Mouse (Mus musculus): ENCODE data around the gene Fam168a. TPM values are rescaled to one million over a fixed set of nuclear protein-coding genes. Genes with fewer than 3 reads are reported as not detected.
A peak's percentile ranks its signal among the peaks of the same experiment; 100 is the strongest.
"Not testable (repeated sequence)": the region's sequence is repeated elsewhere in the genome, so short reads cannot be mapped to it uniquely, and the experiment has no call there.

The Fam168a gene
- total RNA-seq, 1 experiment from 2014 or later = 67.5 TPM

GRCm38 (mm10) chr7:100840906-100841305 lies 134.5 kb downstream of the Fam168a start:
- DNase-seq = no peak

- no peak for DNase-seq
These were observed 135.2 kb downstream of the Fam168a start for GRCm38 (mm10) chr7:100841608-100842007.

- DNase-seq = no peak
These were observed 135.7 kb downstream of the Fam168a start for GRCm38 (mm10) chr7:100842175-100842574.

DNA sequence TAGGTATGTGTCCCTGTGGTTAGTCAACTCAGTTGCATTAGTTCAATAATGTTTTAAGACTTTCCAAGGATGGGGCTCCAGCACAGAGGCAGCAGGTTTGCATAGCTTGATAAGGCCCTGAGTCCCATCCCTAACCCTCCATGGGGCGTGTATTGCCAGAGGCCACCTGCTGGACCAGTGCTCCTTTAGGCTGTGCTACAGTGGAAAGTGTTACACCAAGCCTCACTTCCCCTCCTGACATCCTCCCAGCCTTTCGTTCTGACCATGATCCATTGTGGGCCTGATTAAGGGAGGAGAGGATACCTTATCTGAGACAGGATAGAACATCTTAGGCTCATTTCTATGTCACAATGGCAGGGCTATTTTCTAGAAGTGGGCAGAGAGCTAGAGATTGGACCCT lies 137.4 kb downstream of the Fam168a start:
- DNase-seq = no peak

- DNase-seq = no peak
These were observed 138.1 kb downstream of the Fam168a start for GRCm38 (mm10) chr7:100844385-100845025.

- no peak for DNase-seq
These were observed 138.6 kb downstream of the Fam168a start for GRCm38 (mm10) chr7:100845026-100845400.

DNA sequence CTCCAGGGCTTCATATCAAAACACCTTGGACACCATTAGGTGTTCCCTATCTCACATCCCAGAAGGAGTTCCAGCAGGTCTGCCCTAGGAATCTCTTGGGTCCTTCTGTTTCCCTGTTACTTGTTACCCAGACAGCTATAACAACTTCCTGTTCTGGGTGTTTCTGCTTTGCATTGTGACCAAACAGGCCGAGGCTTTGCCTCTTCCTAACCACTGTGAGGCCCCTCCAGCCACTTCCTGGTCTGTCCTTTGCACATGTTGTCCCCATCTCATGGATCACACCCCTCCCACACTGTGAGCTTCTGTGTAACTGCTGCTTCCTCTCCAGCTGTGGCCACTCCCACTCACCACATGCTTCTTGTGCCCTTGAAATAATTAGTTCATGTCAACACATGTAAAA lies 139.0 kb downstream of the Fam168a start:
- peak; percentile 59 for DNase-seq

DNA sequence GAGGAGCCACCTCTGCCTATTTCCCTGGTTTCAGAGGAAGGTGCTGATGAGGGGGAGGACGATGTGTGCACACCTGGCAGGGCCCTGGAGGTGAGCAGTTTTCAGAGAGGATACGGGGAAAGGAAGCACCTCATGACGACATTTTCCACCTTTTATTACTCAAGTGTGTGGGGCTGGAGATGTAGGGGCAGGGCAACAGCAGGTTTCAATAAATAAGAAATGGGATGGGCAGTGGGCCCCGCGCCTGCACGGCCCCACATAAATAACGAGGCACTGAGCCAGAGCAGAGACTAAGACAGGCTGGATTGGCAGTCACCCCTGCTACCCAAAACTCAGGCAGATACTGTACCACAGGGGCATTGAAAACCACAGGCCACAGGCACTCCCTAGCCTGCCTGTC lies 139.6 kb downstream of the Fam168a start:
- not testable (repeated sequence) for DNase-seq

GRCm38 (mm10) chr7:100847131-100847530 lies 140.7 kb downstream of the Fam168a start:
- DNase-seq = no peak

DNA sequence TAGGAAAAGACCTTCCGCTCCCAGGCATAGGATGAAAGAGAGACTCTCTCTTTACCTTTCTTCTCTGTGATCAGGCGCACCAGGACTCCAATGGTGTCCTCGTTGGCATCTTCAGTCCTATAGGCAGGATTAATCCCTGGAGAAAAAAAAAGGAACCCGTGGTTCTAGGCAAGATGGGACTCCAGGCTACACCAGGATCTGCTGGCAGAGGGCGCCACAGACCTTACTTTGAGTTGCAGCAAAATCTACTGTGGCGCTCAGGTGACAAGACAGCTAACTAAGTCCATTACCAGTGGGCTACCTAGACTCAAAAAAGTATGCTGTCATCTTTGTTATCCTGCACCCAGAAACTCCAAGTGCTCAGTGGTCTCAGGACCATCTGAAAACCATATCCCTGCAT lies 142.3 kb downstream of the Fam168a start:
- peak; percentile 83 for DNase-seq

GRCm38 (mm10) chr7:100849508-100849907 lies 143.1 kb downstream of the Fam168a start:
- DNase-seq = no peak

GRCm38 (mm10) chr7:100851481-100852356 lies 145.3 kb downstream of the Fam168a start:
- DNase-seq = peak; percentile 18

DNA sequence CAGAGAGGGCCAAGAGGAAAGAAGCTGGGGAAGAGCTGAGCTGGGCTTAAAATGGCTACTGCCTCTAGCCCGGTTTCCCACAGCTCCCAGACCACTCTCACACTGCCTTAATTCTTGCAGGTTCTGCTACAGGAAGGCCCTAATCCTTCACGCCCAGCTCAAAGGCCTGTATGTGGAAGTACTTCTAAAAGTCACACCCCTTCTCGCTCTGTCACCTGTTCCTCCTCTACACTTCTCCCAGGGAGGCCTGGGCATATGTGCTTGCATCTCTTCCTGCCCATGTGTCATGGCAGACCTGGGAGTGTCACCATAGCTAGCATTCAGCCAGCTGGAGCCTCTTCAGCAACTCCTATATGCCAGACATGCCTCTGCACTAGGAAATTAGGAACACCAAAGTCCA lies 147.0 kb downstream of the Fam168a start:
- DNase-seq = no peak

DNA sequence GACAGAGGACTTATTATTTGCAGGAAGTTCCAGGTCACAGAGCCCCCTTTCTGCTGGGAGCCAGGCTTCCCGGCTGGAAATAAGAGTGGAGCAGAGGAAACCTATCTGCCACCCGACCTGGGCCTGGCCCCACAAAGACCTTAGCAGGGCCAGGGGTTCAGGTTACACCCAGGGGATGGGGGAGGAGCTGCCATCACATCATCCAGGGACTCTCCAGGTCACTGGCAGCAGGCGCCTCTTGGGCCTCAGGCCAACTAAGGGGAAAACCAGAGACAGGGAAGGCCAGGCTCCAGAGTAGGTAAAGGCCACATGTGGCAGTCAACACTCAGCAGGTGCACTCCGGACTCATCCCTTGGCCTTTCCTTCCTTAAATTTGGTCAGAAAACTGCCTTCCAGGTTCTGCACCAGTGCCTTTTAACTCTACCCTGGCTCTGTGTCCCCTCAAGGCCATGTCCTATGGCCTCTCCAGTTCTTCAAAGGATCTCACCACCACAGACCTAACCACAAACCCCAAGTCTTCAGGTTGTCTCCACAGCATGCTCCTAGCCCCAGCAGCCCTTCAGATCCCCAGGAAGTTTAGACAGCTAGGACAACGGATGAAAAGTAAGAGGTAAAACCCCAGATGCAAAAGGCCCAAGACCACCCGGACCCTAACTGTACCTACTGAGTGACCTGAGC lies 147.8 kb downstream of the Fam168a start:
- peak; percentile 49 for DNase-seq

- DNase-seq = no peak
These were observed 148.4 kb downstream of the Fam168a start for GRCm38 (mm10) chr7:100854861-100855260.

- DNase-seq = no peak
These were observed 148.9 kb downstream of the Fam168a start for GRCm38 (mm10) chr7:100855300-100855699.

DNA sequence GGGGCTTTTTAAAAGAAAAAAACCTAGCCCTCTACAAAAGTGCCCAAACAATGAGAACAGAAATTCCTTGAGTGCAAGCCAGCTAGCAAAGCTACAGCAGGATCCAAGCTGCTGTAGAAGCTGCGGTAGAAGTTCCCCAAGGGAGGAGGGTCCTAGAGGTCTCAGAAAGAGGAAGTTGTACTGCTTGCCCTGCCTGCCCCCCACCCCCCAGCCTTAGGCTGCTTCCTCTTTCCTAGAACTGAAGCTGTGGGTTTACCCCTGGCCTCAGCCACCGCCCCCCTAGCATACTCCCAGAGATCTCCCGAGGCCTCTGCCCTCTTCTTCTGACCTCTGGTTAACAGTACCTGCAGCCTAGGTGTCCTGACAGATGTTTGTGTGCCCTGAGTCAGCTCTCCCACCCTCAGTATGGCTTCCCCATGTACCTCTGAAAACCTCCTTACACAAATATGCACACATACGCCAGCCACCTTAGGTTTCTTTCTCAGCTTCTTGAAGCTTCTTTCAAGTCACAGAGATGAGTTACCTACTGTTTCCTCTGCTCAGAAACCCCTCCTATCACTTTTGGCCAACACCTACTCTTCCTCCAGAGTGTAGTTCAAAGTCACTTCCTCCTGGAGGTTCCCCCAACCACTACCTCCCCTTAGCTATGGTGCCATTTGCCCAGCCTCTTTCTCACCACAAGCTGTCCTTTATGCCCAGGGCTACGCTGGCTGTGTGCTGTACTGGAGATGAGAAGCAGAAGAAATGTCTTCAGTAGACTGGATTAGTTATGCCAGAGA lies 149.5 kb downstream of the Fam168a start:
- peak; percentile 48 for DNase-seq

GRCm38 (mm10) chr7:100860450-100860849 lies 154.0 kb downstream of the Fam168a start:
- no peak for DNase-seq

DNA sequence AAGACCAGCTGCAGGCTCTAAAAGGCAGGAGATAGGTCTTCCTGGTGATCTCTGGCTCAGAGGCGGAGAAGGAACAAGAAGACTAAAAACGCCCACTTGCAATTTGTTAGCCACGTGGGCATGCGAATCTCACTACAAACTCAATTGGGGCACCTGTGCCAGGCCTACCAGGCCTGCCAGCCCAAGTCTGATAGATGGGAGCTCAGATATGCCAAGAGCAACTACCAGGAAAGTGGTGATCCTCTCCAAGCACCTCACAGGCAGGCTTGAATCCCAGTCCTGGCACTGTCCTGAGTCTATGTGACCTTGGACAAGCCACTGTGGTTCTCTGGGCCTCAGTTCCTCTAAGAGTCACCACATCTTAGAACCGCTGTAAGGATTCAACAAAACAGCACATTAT lies 154.8 kb downstream of the Fam168a start:
- no peak for DNase-seq

DNA sequence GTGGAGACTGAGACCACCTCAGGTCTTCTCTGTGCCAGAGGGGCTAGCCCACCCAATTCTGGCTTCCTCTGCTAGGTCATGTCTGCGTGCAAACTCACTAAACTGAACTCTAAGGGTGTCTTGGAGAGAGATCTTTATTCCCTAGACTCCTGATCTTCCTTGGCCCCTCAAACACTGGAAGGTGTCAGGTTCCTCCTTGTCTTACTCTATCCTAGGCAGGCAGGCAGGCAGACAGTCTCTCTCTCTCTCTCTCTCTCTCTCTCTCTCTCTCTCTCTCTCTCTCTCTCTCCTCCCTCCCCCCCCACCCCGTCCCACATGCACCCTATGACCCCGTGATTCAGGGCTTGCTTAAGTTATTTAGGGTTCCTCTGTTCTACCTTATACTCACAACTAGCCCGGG lies 155.9 kb downstream of the Fam168a start:
- DNase-seq = no peak

DNA sequence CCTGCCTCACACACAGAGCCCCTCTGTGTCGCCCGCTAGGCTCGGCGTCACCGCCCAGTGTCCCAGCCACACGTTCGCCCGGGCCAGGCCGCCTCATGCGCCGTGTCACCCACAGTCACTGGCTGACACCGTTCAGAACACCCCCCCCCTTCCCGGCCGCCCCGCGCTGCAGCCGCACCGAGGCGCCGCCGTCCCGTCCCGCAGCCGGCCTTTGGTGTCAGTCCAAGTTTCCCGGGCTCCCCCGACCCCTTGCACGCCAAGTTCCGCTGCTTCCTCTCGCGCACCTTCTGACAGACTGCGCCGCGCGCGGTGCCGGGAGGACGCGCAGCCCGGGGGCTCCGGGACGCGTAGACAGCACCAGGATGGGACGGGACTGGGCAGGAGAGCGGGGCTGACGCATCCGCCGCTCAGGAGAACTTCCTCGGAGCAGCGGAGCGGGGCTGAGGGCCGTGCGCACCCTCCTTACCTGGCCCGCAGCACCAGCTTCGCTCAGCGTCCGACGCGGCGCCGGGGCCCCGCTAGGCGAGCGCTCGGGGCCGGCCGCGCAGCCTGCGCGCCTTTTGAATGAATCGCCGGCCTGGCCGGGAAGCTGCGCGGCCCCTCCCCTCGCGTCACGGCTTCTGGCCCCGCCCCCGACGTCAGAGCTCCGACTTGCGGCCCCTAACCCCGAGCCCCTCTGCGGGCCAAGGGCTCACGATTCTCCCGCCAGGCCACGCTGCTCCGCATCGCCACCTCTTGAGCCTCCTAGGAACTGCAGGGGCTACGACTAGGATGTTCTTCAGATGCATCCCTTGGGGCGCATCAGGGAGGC lies 156.6 kb downstream of the Fam168a start, which contains the start of gene Relt:
Gene Relt, minus strand, starts transcription at position 619 of the 811 bp plus-strand sequence.
- peak; percentile 96 for DNase-seq
